Mouse (Mus musculus) heart, postnatal 0 days (tissue): ENCODE data around the gene Prep.

ENCODE experiments used
- CTCF ChIP-seq: IDR thresholded peaks from 2 replicates; pipeline ENCODE4 v1.5.1; 2016; ENCODE audit warnings: antibody characterized with exemption, control low read depth, low read depth
- EP300 ChIP-seq: IDR thresholded peaks from 2 replicates; pipeline ENCODE4 v1.6.1; 2016; ENCODE audit warnings: antibody characterized with exemption, low read depth

DNA sequence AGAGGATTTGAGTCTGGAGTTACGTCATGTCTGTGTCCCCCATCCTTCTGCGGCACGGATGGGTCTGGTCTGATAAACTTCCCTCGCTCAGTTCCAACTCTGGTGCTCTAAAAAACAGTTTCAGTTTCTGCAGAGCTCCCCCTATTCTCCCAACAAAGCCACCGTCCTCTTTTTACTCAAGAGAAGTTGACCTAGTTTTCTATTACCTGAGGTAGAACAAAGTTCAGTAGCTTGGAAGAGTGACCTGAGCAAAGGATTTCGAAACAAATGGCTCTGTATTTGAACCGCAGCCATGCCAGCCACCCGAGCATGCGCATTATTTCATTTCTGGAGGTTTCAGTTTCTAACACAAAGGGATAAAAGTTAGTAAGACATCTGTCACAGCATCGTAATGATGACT lies 49.2 kb upstream of the Prep start:
- no peak for TF ChIP-seq CTCF
- no peak for TF ChIP-seq EP300
